Mouse (Mus musculus): Measurements from ENCODE around the gene Ppp3ca.

DNA sequence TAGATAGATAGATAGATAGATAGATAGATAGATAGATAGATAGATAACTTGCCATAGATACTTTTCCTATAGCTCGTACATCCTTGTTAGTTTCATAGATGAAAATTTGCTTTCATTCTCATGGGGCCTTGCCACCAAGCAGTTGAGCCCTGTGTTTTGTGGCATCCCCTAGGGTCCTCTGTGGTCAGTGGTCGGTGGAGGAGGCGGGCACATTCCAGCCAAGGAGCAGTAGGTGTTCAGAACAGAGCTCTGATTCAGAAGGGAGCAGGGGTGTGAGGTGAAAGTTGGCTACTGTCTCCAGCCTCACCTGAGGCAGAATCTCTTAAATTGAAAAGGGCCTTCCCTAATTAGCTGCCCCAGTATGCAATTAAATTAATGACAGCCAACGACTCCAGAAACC is 36.1 kb downstream of the Ppp3ca start:
- TF ChIP-seq CTCF (conservative IDR thresholded peaks at IDR 0.05; ENCODE audit: low read length) (no peak), POU5F1 (IDR thresholded peaks at IDR 0.05; ENCODE audit: borderline replicate concordance, low read length) (no peak), NANOG (IDR thresholded peaks at IDR 0.05; ENCODE audit: borderline replicate concordance, low read length) (no peak)
